Mouse (Mus musculus): Measurements from ENCODE around the gene Reep1. TPM values are rescaled to one million over a fixed set of nuclear protein-coding genes. Genes with fewer than 3 reads are reported as not detected.

Gene Reep1
- 6.7 and 7.5 TPM in 2 replicates for polyA plus RNA-seq (2015; fragmentation: Nextera tagmentation; extraction: Ambion mirVana)

GRCm38 (mm10) chr6:71707511-71708501, at the start of gene Reep1:
Reep1 (plus strand) TSS chr6:71707561.
- TF ChIP-seq EP300 (optimal IDR thresholded peaks at IDR 0.05): no peak
- peak; percentile 18; the same call in 1 of the 2 replicates for TF ChIP-seq CTCF (IDR thresholded peaks at IDR 0.05; ENCODE audit: low read depth)
- whole genome bisulfite sequencing: under 1% methylated on average over 70 of the region's 91 CpGs

GRCm38 (mm10) chr6:71658290-71658689, 49.1 kb upstream of the Reep1 start:
- DNase-seq (ENCODE audit: low spot score): peak; percentile 30
- TF ChIP-seq CTCF (IDR thresholded peaks at IDR 0.05; ENCODE audit: low read depth) (no peak), EP300 (optimal IDR thresholded peaks at IDR 0.05) (no peak)
- 41% methylated on average over 2 of the region's 2 CpGs for WGBS

More at GRCm38 (mm10) chr6:71707511-71708501, at the start of gene Reep1:
- Histone ChIP-seq H3K27me3 (ENCODE audit: control insufficient read depth, insufficient read depth, low read length) (no peaks in the 10 kb centered on the region), H3K4me2 (replicated peaks; ENCODE audit: low read depth) (peak within 1 kb of the TSS; percentile 88), H3K9ac (ENCODE audit: low read length) (peak within 1 kb of the TSS; percentile 57), H3K9me3 (ENCODE audit: control insufficient read depth, low read length) (no peaks in the 10 kb centered on the region), H3K4me1 (replicated peaks; ENCODE audit: control insufficient read depth, insufficient read depth) (no peaks in the 10 kb centered on the region), H3K4me3 (ENCODE audit: low read depth, low read length) (peak within 1 kb of the TSS; percentile 55), H3K27ac (replicated peaks) (no peak within 1 kb of the TSS; the same call in 1 of the 2 replicates), H3K36me3 (ENCODE audit: control insufficient read depth, insufficient read depth, low read length) (no peaks in the 10 kb centered on the region)
- DNase-seq (ENCODE audit: low spot score): peak; percentile 52
- ATAC-seq (ENCODE audit: low FRiP score, low TSS enrichment): peak; percentile 85

GRCm38 (mm10) chr6:71664511-71664910, 42.9 kb upstream of the Reep1 start:
- Histone ChIP-seq H3K9ac (ENCODE audit: low read length) (no peak overlapping the region), H3K4me1 (replicated peaks; ENCODE audit: control insufficient read depth, insufficient read depth) (no peaks in the 10 kb centered on the region), H3K4me3 (ENCODE audit: low read depth, low read length) (no peak overlapping the region), H3K27me3 (ENCODE audit: control insufficient read depth, insufficient read depth, low read length) (no peaks in the 10 kb centered on the region), H3K36me3 (ENCODE audit: control insufficient read depth, insufficient read depth, low read length) (no peaks in the 10 kb centered on the region), H3K27ac (replicated peaks) (no peak overlapping the region), H3K9me3 (ENCODE audit: control insufficient read depth, low read length) (no peaks in the 10 kb centered on the region), H3K4me2 (replicated peaks; ENCODE audit: low read depth) (no peak overlapping the region)
- no peak for TF ChIP-seq EP300 (optimal IDR thresholded peaks at IDR 0.05)
- TF ChIP-seq CTCF (IDR thresholded peaks at IDR 0.05; ENCODE audit: low read depth): no peak
- 62% methylated on average over 1 of the region's 1 CpGs for whole genome bisulfite sequencing
- DNase-seq (ENCODE audit: low spot score) (no peak), ATAC-seq (ENCODE audit: low FRiP score, low TSS enrichment) (no peak)

More at GRCm38 (mm10) chr6:71658290-71658689, 49.1 kb upstream of the Reep1 start:
- no peak overlapping the region for H3K27ac ChIP-seq (replicated peaks)
- no peaks in the 10 kb centered on the region for H3K36me3 ChIP-seq (ENCODE audit: control insufficient read depth, insufficient read depth, low read length)
- no peak overlapping the region for H3K9ac ChIP-seq (ENCODE audit: low read length)
- H3K9me3 ChIP-seq (ENCODE audit: control insufficient read depth, low read length): no peaks in the 10 kb centered on the region
- no peak overlapping the region for H3K4me3 ChIP-seq (ENCODE audit: low read depth, low read length)
- H3K4me2 ChIP-seq (replicated peaks; ENCODE audit: low read depth): no peak overlapping the region
- H3K4me1 ChIP-seq (replicated peaks; ENCODE audit: control insufficient read depth, insufficient read depth): 0 out of 2 replicates have a peak, but pooled peaks cover 4% of the 10 kb centered on the region
- peak; percentile 38; the same call in 1 of the 2 replicates for ATAC-seq (ENCODE audit: low FRiP score, low TSS enrichment)
- no peaks in the 10 kb centered on the region for H3K27me3 ChIP-seq (ENCODE audit: control insufficient read depth, insufficient read depth, low read length)

- 59% methylated on average over 2 of the region's 2 CpGs for WGBS
- H3K4me2 ChIP-seq (replicated peaks; ENCODE audit: low read depth): no peak overlapping the region
- TF ChIP-seq CTCF (IDR thresholded peaks at IDR 0.05; ENCODE audit: low read depth): peak; percentile 71
- TF ChIP-seq EP300 (optimal IDR thresholded peaks at IDR 0.05): no peak
- H3K4me3 ChIP-seq (ENCODE audit: low read depth, low read length): no peak overlapping the region
- H3K27me3 ChIP-seq (ENCODE audit: control insufficient read depth, insufficient read depth, low read length): no peaks in the 10 kb centered on the region
- peak; percentile 38 for DNase-seq (ENCODE audit: low spot score)
- no peak overlapping the region for H3K27ac ChIP-seq (replicated peaks)
- no peaks in the 10 kb centered on the region for H3K36me3 ChIP-seq (ENCODE audit: control insufficient read depth, insufficient read depth, low read length)
- H3K4me1 ChIP-seq (replicated peaks; ENCODE audit: control insufficient read depth, insufficient read depth): no peaks in the 10 kb centered on the region
- ATAC-seq (ENCODE audit: low FRiP score, low TSS enrichment): no peak
- no peak overlapping the region for H3K9ac ChIP-seq (ENCODE audit: low read length)
- no peaks in the 10 kb centered on the region for H3K9me3 ChIP-seq (ENCODE audit: control insufficient read depth, low read length)
These were observed 34.2 kb upstream of the Reep1 start for GRCm38 (mm10) chr6:71673166-71673565.

GRCm38 (mm10) chr6:71678891-71679290, 28.5 kb upstream of the Reep1 start:
- ATAC-seq (ENCODE audit: low FRiP score, low TSS enrichment): no peak
- TF ChIP-seq EP300 (optimal IDR thresholded peaks at IDR 0.05) (no peak), CTCF (IDR thresholded peaks at IDR 0.05; ENCODE audit: low read depth) (peak; percentile 56)
- no peak overlapping the region for H3K4me2 ChIP-seq (replicated peaks; ENCODE audit: low read depth)
- no peaks in the 10 kb centered on the region for H3K27me3 ChIP-seq (ENCODE audit: control insufficient read depth, insufficient read depth, low read length)
- H3K9me3 ChIP-seq (ENCODE audit: control insufficient read depth, low read length): no peaks in the 10 kb centered on the region
- no peaks in the 10 kb centered on the region for H3K4me1 ChIP-seq (replicated peaks; ENCODE audit: control insufficient read depth, insufficient read depth)
- H3K9ac ChIP-seq (ENCODE audit: low read length): no peak overlapping the region
- no peak overlapping the region for H3K4me3 ChIP-seq (ENCODE audit: low read depth, low read length)
- 68% methylated on average over 7 of the region's 7 CpGs for WGBS
- DNase-seq (ENCODE audit: low spot score): no peak
- H3K36me3 ChIP-seq (ENCODE audit: control insufficient read depth, insufficient read depth, low read length): no peaks in the 10 kb centered on the region
- no peak overlapping the region for H3K27ac ChIP-seq (replicated peaks)

GRCm38 (mm10) chr6:71695150-71695549, 12.2 kb upstream of the Reep1 start:
- 90% methylated on average over 2 of the region's 2 CpGs for WGBS
- TF ChIP-seq CTCF (IDR thresholded peaks at IDR 0.05; ENCODE audit: low read depth) (no peak), EP300 (optimal IDR thresholded peaks at IDR 0.05) (no peak)
- no peak overlapping the region for H3K27ac ChIP-seq (replicated peaks)
- no peaks in the 10 kb centered on the region for H3K27me3 ChIP-seq (ENCODE audit: control insufficient read depth, insufficient read depth, low read length)
- no peaks in the 10 kb centered on the region for H3K36me3 ChIP-seq (ENCODE audit: control insufficient read depth, insufficient read depth, low read length)
- DNase-seq (ENCODE audit: low spot score) (no peak), ATAC-seq (ENCODE audit: low FRiP score, low TSS enrichment) (no peak)
- no peaks in the 10 kb centered on the region for H3K9me3 ChIP-seq (ENCODE audit: control insufficient read depth, low read length)
- no peak overlapping the region for H3K4me2 ChIP-seq (replicated peaks; ENCODE audit: low read depth)
- H3K4me1 ChIP-seq (replicated peaks; ENCODE audit: control insufficient read depth, insufficient read depth): no peaks in the 10 kb centered on the region
- H3K9ac ChIP-seq (ENCODE audit: low read length): no peak overlapping the region
- H3K4me3 ChIP-seq (ENCODE audit: low read depth, low read length): no peak overlapping the region
